Mouse (Mus musculus) lung, adult 2 months (tissue): ENCODE data around the gene 6430548M08Rik.

Experiments
- CTCF ChIP-seq: fragments of 200-500 bp; IDR thresholded peaks from 2 replicates; pipeline ENCODE4 v1.5.1; 2011; ENCODE audit warnings: mild to moderate bottlenecking, low read length, control low read depth; ENCODE audit not compliant: insufficient read depth
- POLR2A ChIP-seq: fragments of 200-500 bp; IDR thresholded peaks from 2 replicates; pipeline ENCODE4 v1.6.1; 2011; ENCODE audit warnings: low read depth, mild to moderate bottlenecking, control low read depth, low read length, borderline replicate concordance; ENCODE audit errors: extremely low read depth

DNA sequence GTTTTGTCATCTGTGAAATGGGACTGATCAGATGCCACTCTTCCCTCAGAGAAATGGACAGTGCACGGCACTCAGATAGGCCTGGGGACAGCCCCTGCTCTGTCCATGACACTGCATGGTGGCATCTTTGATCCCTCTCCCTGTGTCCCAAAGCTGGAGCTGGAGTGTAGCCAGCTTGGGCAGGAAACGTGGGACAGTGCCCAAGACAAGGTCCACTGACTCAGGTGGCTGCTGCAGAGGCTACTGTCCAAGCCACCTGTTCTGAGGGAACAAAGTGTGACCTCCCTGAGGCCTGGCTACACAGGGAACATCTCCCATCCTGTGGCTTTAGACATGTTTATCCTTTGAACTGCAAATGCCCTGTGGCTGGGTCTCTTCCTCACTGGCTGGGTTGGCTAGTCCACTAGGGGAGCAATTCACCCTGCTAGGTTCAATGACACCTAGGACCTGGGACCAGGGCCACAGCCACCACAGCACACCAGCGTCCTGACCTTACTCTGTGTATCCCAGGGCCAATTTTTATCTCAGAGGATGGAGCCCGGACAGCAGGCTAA, 68.0 kb downstream of the 6430548M08Rik start:
- TF ChIP-seq CTCF (no peak), POLR2A (no peak)
